Mouse (Mus musculus) limb, embryonic 13.5 days (tissue): ENCODE results near the gene Filip1l. TPM values are rescaled to one million over a fixed set of nuclear protein-coding genes. Genes with fewer than 3 reads are reported as not detected.

ENCODE experiments used
- ATAC-seq: fragments of 200-750 bp; cut with Nextera tagmentation; 2 replicates; pipeline ENCODE4 v1.8.0; 2017; ENCODE audit warnings: low read depth, moderate number of reproducible peaks, moderate TSS enrichment; ENCODE audit not compliant: low FRiP score
- H3K27ac ChIP-seq: fragments of 300-500 bp; sonication (generic); 2 replicates; pipeline ENCODE4 v1.5.1; 2015; ENCODE audit warnings: inconsistent platforms, mild to moderate bottlenecking, moderate library complexity
- H3K27me3 ChIP-seq: fragments of 300-500 bp; sonication (generic); 2 replicates; pipeline ENCODE4 v1.6.1; 2015; ENCODE audit warnings: mild to moderate bottlenecking, inconsistent platforms
- H3K36me3 ChIP-seq: fragments of 300-500 bp; sonication (generic); 2 replicates; pipeline ENCODE4 v1.6.1; 2015; ENCODE audit warnings: inconsistent platforms, mild to moderate bottlenecking, moderate library complexity
- H3K4me1 ChIP-seq: fragments of 300-500 bp; sonication (generic); 2 replicates; pipeline ENCODE4 v1.6.1; 2015; ENCODE audit warnings: inconsistent platforms
- H3K4me2 ChIP-seq: fragments of 300-500 bp; sonication (generic); replicated peaks from 2 replicates; pipeline ENCODE4 v1.6.1; 2015; ENCODE audit warnings: inconsistent platforms, mild to moderate bottlenecking, moderate library complexity
- H3K4me3 ChIP-seq: fragments of 300-500 bp; sonication (generic); 2 replicates; pipeline ENCODE4 v1.5.1; 2015; ENCODE audit warnings: moderate library complexity, mild to moderate bottlenecking, inconsistent platforms
- H3K9ac ChIP-seq: fragments of 300-500 bp; sonication (generic); 2 replicates; pipeline ENCODE4 v1.6.1; 2015; ENCODE audit warnings: mild to moderate bottlenecking, inconsistent platforms
- H3K9me3 ChIP-seq: fragments of 300-500 bp; sonication (generic); 2 replicates; pipeline ENCODE4 v1.6.1; 2016; ENCODE audit warnings: inconsistent platforms
- WGBS: fragments of 180-500 bp; shearing (Covaris S2); methylation state at CpG from one replicate; pipeline ENCODE4 v1.1.7; 2015; 5-methylcytosine and 5-hydroxymethylcytosine counted together
- polyA plus RNA-seq: library from polyadenylated mRNA; unstranded; fragments of >200 nt; fragmentation: Nextera tagmentation; extraction: Ambion mirVana; gene quantifications from 2 replicates; pipeline ENCODE4 v1.2.1, GENCODE M21; 2015

Gene Filip1l
- polyA plus RNA-seq: 31.5 and 37.3 TPM in 2 replicates

DNA sequence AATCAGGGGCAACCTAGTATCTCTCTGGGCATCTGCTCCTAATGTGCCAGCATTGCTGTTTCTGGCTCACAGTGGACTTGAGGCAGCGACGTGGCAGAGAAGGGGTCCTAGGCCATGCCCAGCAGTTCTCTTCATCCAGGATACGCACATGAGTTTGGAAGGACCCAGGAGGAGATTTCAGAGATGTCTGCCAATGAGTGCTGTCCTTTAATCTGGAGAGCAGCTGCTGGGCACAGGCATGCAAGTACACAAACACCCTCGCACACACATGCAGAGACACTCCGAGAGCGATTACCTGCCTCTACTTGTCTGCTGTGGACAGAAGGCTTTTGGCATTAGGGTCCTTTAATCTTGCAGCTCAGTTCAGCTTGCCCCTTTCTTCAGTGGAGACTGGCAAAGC lies at the start of gene Filip1l:
Gene Filip1l (plus strand): TSS at position 343 of the 400 bp plus-strand sequence.
- H3K4me3 ChIP-seq: no peak within 1 kb of the TSS
- no peaks in the 10 kb centered on the region for H3K9me3 ChIP-seq
- no peaks in the 10 kb centered on the region for H3K36me3 ChIP-seq
- peaks cover 40% of the 10 kb centered on the region for H3K4me1 ChIP-seq
- H3K27me3 ChIP-seq: no peaks in the 10 kb centered on the region
- no peak within 1 kb of the TSS for H3K4me2 ChIP-seq
- H3K27ac ChIP-seq: peak within 1 kb of the TSS; percentile 22; the same call in 1 of the 2 replicates
- ATAC-seq: no peak
- WGBS: 67% methylated on average over 6 of the region's 6 CpGs
- H3K9ac ChIP-seq: no peak within 1 kb of the TSS

DNA sequence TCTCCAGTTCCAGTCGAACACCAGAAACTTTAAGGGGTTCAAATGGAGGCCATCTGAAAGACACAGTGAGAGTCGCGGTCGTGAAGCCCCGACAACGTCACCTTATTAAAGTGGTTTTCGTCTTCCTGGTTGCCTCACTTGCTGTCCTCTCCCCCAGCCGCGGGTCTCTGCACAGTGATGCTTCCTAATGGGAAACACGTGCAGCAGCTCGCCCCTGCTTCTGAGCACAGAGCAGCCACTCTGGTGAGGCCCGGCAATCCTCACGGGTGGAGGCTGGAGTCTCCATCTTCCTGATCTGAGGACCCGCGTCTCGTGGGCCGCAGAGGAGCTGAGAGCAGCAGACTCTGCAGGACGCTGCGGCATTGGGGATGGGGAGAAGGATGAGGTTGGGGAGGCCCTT lies 49.2 kb upstream of the Filip1l start:
- peaks cover 31% of the 10 kb centered on the region for H3K4me1 ChIP-seq
- 13% methylated on average over 19 of the region's 19 CpGs for WGBS
- H3K36me3 ChIP-seq: no peaks in the 10 kb centered on the region
- H3K9ac ChIP-seq: peak overlapping the region; percentile 59; the same call in 1 of the 2 replicates
- peak overlapping the region; percentile 30 for H3K4me3 ChIP-seq
- H3K4me2 ChIP-seq: peak overlapping the region; percentile 63
- H3K27me3 ChIP-seq: no peaks in the 10 kb centered on the region
- peak overlapping the region; percentile 58; the same call in 1 of the 2 replicates for H3K27ac ChIP-seq
- no peaks in the 10 kb centered on the region for H3K9me3 ChIP-seq
- ATAC-seq: peak; percentile 79

DNA sequence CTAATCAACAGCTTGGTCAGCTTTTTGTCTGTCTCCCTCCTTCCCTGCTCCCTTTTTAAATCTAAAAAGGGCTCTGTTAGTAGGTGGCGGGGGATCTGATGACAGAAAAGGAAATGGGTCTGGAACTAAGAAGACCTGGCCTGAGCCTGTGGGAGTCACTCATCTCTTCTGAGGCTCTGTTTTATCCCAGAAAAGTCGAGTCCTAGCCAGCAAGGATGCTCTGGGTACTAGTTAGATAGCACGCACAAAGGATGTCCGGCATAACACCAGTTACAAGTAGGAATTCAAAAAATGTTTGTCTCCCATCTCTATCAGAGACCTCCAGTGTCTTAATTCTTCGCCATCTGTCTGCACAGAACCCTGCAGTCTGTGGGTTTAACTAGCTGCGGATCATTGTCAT lies 47.4 kb upstream of the Filip1l start:
- no peak overlapping the region for H3K27ac ChIP-seq
- H3K9me3 ChIP-seq: no peaks in the 10 kb centered on the region
- ATAC-seq: no peak
- H3K4me1 ChIP-seq: peaks cover 37% of the 10 kb centered on the region
- no peaks in the 10 kb centered on the region for H3K27me3 ChIP-seq
- H3K4me2 ChIP-seq: no peak overlapping the region
- no peaks in the 10 kb centered on the region for H3K36me3 ChIP-seq
- H3K4me3 ChIP-seq: no peak overlapping the region
- WGBS: 75% methylated on average over 6 of the region's 6 CpGs
- no peak overlapping the region for H3K9ac ChIP-seq

DNA sequence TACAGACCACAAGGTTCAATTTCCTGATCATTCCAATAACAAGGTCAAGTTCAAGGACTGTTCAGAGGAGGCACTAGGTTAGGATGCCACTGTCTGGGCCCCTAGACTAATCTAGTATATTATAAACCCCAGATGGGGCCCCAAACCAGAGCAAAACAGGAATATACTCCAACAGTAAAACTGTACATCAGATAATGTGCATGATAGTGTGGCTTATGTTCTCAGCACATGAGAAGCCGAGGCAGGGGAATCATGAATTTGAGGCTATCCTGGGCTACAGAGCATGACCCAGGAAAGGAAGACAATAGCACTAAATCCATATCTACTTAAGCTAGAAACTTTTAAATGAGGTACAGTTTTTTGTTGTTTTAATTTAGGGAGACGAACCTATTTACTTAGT lies 40.8 kb upstream of the Filip1l start:
- 86% methylated on average over 2 of the region's 2 CpGs for WGBS
- Histone ChIP-seq H3K27me3 (no peaks in the 10 kb centered on the region), H3K27ac (no peak overlapping the region), H3K36me3 (no peaks in the 10 kb centered on the region), H3K9me3 (no peaks in the 10 kb centered on the region), H3K9ac (no peak overlapping the region), H3K4me3 (no peak overlapping the region), H3K4me2 (no peak overlapping the region), H3K4me1 (peaks cover 13% of the 10 kb centered on the region; the same call in 1 of the 2 replicates)
- no peak for ATAC-seq

DNA sequence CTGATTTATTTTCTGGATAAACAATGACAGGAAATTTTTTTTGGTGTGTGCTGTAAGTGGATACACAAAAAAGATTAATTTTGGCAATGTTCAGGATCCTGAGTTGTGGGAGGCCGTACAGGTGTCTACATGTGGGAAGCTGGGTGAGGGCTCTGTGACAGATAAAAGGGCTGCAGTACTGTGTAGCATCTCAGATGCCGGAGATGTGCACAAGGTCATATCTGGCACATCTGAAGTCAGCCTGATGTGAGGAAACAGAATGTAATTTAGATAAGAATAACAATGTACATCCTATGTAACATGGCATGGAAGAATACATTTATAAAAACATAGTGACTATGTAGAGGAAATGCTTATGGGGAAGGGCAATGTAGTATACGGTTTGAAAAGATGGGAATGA lies 39.4 kb upstream of the Filip1l start:
- no peak overlapping the region for H3K27ac ChIP-seq
- WGBS: 91% methylated on average over 3 of the region's 3 CpGs
- no peak overlapping the region for H3K9ac ChIP-seq
- ATAC-seq: no peak
- H3K4me1 ChIP-seq: peaks cover 24% of the 10 kb centered on the region
- H3K4me2 ChIP-seq: no peak overlapping the region
- H3K36me3 ChIP-seq: no peaks in the 10 kb centered on the region
- no peak overlapping the region for H3K4me3 ChIP-seq
- no peaks in the 10 kb centered on the region for H3K9me3 ChIP-seq
- no peaks in the 10 kb centered on the region for H3K27me3 ChIP-seq

DNA sequence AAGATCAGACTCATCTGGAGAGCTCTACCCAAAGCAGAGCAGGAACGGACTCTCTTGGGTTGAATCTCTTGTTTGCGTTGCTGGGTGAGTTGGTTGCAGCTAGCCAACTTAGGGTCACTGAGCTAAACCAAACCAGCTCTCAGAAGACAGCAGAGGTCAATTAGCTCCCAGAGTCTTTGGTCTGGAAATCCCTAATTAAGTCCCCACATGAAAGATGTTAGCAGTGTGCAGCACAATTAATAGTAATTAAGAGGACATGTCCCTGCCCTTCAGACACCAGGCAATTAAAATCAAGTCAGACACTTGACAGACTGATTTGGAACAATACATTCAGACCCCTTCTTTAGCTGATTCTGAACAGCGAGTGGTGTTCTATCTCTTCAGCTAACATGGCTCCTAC lies 38.7 kb upstream of the Filip1l start:
- Histone ChIP-seq H3K9me3 (no peaks in the 10 kb centered on the region), H3K27ac (no peak overlapping the region), H3K36me3 (no peaks in the 10 kb centered on the region), H3K27me3 (no peaks in the 10 kb centered on the region), H3K4me3 (no peak overlapping the region), H3K4me2 (no peak overlapping the region), H3K4me1 (peaks cover 24% of the 10 kb centered on the region), H3K9ac (no peak overlapping the region)
- WGBS: 67% methylated on average over 3 of the region's 3 CpGs
- no peak for ATAC-seq

DNA sequence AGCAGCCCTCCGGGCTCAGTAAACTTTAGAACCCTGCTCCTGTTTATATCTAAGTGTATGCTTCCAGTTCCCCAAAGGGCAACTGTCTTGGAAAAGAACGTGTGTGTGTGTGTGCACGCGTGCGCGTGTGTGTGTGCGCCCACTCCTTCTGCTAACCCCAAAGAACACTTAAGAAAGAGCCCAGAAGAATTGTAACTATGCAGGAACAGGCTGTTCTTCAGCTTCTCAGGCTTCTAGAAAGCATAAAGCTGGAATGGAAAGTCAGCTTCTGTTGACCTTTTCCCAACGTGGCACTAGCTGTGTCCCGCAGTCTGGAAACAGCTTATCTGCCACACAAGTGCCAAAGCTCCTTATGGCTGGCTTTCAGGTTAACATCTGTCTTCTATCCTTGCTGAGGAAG lies 37.9 kb upstream of the Filip1l start:
- no peak for ATAC-seq
- Histone ChIP-seq H3K36me3 (no peaks in the 10 kb centered on the region), H3K9me3 (0 out of 2 replicates have a peak, but pooled peaks cover 6% of the 10 kb centered on the region), H3K4me2 (no peak overlapping the region), H3K27ac (no peak overlapping the region), H3K9ac (no peak overlapping the region), H3K4me3 (no peak overlapping the region), H3K4me1 (peaks cover 18% of the 10 kb centered on the region), H3K27me3 (no peaks in the 10 kb centered on the region)
- 81% methylated on average over 9 of the region's 9 CpGs for WGBS

DNA sequence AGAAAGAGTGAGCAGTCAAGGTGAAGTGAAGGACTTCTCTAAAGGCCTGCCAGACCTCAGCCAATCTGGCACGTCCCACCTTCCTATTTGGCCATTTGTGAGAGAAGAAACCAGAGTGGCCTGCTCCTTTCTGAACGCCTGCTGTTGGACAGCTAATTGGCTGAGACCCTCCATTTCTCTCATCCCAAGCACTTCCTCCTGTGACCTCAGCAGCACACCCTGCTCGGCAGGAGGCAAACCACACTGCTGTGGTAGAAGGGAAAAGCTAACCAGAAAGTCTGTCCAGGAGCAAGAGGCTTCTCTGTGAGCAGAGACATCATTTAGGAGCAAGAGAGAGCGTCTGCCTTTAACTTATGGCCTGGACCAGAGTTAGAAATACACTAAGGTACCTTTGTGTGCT lies 35.8 kb upstream of the Filip1l start:
- Histone ChIP-seq H3K36me3 (no peaks in the 10 kb centered on the region), H3K4me3 (no peak overlapping the region), H3K4me1 (peaks cover 18% of the 10 kb centered on the region), H3K9me3 (peaks cover 9% of the 10 kb centered on the region; the same call in 1 of the 2 replicates), H3K27ac (no peak overlapping the region), H3K27me3 (no peaks in the 10 kb centered on the region), H3K9ac (no peak overlapping the region), H3K4me2 (no peak overlapping the region)
- 69% methylated on average over 4 of the region's 4 CpGs for WGBS
- ATAC-seq: no peak

DNA sequence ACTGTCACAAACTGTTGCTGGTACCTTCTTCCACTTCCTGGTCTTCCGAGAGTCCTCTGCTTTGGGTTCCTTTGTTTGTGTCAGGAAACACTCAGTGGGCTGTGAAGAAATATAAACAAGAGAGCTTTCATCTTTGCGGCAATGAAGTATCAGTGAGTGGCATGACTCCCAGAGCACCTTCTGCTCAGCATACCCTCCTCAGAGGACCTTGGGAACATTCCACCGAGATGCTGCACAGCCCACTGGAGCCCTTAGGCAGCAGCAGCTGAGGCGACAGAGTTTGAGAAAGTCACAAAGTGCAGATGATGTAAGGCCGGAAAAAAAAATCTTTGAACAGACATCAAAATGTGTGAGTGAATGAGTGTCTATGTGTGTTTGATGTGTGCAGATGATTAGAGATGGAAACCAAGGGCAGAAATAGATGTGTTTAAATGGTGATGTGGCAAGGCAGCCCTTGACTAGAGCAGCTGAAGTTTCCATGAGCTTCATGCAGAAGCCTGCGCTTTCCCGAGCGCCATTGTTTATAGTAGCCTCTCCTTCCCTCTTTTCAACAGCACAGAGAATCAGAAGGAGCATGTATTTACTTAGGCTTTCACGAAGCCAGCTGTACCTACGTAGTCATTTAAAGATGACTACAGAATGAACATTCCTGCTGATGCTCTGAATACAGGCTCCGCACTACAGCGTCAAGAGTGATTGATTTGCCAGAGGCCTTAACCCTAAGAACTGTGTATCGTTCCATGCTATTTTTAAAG lies 34.8 kb upstream of the Filip1l start:
- Histone ChIP-seq H3K4me1 (peaks cover 18% of the 10 kb centered on the region), H3K27me3 (no peaks in the 10 kb centered on the region), H3K36me3 (no peaks in the 10 kb centered on the region), H3K27ac (no peak overlapping the region), H3K9ac (no peak overlapping the region), H3K4me3 (no peak overlapping the region), H3K9me3 (peaks cover 9% of the 10 kb centered on the region; the same call in 1 of the 2 replicates), H3K4me2 (no peak overlapping the region)
- ATAC-seq: no peak
- WGBS: 50% methylated on average over 13 of the region's 13 CpGs

DNA sequence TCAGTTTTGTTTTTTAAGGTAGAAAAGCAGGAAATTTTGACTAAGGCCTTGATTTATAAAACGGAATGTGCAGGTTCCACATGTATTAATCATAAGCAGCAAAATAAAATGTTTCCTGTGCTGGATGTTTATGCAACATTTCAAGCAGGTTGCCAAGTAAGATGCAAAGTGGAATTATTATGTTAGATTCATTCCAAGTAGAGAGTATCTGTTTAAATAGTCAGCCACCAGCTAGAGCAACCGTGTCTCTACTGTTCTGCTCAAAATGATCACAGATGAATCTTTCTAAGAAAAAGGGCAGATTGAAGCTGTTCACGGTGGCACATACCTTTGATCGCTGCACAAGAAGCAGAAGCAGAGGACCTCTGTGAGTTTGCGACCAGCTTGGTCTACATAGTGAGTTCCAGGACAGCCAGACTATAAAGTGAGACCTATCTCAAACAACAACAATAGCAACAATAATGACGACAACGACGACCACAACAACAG lies 34.2 kb upstream of the Filip1l start:
- Histone ChIP-seq H3K4me3 (no peak overlapping the region), H3K4me1 (peaks cover 18% of the 10 kb centered on the region), H3K4me2 (no peak overlapping the region), H3K27me3 (no peaks in the 10 kb centered on the region), H3K27ac (0 out of 2 replicates have a peak overlapping the region, but pooled peaks have one; percentile 28), H3K36me3 (no peaks in the 10 kb centered on the region), H3K9ac (no peak overlapping the region), H3K9me3 (peaks cover 9% of the 10 kb centered on the region; the same call in 1 of the 2 replicates)
- no peak for ATAC-seq
- WGBS: 77% methylated on average over 8 of the region's 8 CpGs

DNA sequence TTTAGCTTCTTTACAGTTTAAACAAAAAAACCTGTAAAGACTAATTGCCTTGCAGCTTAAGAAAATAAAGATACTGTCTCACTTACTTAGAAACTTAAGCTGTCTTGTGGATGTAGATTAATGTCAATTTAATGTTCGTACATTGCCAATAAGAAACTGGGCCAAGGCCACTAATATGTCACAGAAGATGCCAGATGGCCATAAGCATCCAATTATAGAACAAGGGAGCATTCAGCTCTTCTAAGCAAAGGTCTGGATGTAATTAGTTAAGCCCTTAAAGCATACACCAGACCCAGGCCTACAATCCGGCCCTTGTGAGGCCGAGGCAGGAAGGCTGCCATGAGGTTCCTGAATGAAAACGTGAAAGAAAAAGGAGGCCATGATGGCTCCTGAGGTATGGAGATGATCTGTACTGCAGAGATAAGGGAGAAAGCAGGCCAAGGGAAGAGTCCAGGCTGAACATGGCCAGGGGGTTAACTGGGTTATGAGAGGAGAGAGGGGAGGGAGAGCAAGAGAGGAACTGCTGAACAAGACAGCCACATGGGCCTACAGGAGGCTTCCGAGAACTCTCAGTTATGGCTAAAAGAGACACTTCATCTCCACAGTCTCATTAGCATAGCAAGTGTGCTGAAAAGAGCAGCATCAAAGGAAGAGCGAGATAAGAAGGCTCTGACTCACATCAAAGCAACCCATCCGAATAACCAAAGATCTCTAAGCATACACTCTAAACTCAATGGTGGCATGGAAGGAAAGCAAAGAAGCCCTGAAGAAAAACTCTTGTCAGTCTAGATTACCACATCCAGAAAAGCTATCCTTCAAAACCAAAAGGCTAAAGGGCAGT lies 33.4 kb upstream of the Filip1l start:
- WGBS: 59% methylated on average over 7 of the region's 7 CpGs

DNA sequence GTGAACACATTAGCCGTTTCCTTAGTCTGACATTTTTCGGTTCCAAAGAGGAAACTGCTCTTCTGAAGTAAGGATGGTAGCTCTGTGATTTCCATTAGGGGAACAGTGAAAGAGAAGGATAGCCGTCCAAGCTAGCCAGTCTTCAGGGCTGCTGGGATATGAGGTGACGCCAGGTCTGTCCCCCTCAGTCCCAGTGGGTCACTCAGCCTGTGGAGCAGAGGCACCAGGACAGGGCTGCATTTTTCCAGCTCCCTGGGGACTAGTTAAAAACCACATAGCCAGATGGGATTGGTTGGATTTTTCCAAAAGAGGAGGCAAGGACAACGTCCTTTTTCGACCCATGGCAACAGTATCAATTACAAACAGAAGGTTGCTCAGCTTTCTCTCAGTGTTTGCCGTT lies 25.9 kb upstream of the Filip1l start:
- Histone ChIP-seq H3K9ac (no peak overlapping the region), H3K4me2 (no peak overlapping the region), H3K9me3 (no peaks in the 10 kb centered on the region), H3K36me3 (no peaks in the 10 kb centered on the region), H3K4me1 (peaks cover 26% of the 10 kb centered on the region), H3K27ac (peak overlapping the region; percentile 33; the same call in 1 of the 2 replicates), H3K27me3 (no peaks in the 10 kb centered on the region), H3K4me3 (no peak overlapping the region)
- peak; percentile 38 for ATAC-seq
- WGBS: 41% methylated on average over 7 of the region's 7 CpGs

More for the DNA sequence above, 33.4 kb upstream of the Filip1l start:
- no peak overlapping the region for H3K9ac ChIP-seq
- no peak overlapping the region for H3K4me2 ChIP-seq
- no peak for ATAC-seq
- H3K9me3 ChIP-seq: peaks cover 9% of the 10 kb centered on the region; the same call in 1 of the 2 replicates
- H3K4me3 ChIP-seq: no peak overlapping the region
- H3K4me1 ChIP-seq: peaks cover 18% of the 10 kb centered on the region
- no peaks in the 10 kb centered on the region for H3K27me3 ChIP-seq
- no peak overlapping the region for H3K27ac ChIP-seq
- no peaks in the 10 kb centered on the region for H3K36me3 ChIP-seq
